Mouse (Mus musculus): ENCODE results near the gene Uba2. TPM values are rescaled to one million over a fixed set of nuclear protein-coding genes. Genes with fewer than 3 reads are reported as not detected.
"Not testable (repeated sequence)": the region's sequence is repeated elsewhere in the genome, so short reads cannot be mapped to it uniquely, and the experiment has no call there.

Uba2 gene
- polyA plus RNA-seq, 1 experiment = not detected

DNA sequence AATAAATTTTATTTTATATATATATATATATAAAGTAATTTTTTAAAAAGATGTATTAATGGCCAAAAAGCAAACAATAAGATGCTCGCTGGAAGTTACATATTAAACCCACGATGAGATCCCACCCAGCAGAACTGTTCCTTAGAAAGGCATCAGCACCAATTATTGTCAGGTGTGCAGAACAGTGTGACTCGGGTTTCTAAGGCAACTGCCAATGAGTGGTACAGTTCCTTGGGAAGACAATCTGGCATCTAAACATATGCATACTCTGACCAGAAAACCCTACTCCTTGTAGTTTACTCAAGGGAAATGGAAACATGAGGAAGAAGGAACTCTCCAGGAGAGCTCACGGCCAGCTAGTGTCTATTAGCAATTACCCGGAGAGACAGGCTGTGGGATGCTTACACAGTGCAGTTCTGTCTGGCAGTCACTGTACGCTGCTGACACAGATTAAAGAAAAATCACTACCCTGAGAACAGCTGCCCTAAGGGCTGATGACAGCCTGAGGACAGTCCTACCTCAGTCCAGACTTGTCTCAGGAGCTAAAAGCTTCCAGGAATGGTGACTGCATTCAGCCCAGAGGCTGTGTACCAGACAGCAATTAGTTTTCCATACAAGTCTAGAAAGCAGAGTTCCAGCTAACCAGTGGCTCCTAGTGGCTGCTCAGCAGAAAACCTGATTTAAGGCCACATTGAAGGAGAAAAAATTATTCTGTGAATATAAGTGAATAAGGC lies 46.2 kb downstream of the Uba2 start:
- H3K4me1 ChIP-seq (ENCODE audit: control insufficient read depth, insufficient read depth, low read length) = peaks cover 6% of the 10 kb centered on the region; the same call in 1 of the 2 replicates
- no peak overlapping the region for H3K4me3 ChIP-seq (ENCODE audit: insufficient read depth, low read depth, low read length)
- no peak overlapping the region for H3K27ac ChIP-seq (ENCODE audit: insufficient read depth, low read depth, low read length)
- 64% methylated on average over 6 of the region's 6 CpGs for WGBS
- TF ChIP-seq CTCF (IDR thresholded peaks at IDR 0.05; ENCODE audit: insufficient read depth, low read depth, low read length) (no peak), POLR2A (IDR thresholded peaks at IDR 0.05; ENCODE audit: insufficient read depth, low read depth, low read length) (no peak)

- WGBS = 26% methylated on average over 1 of the region's 1 CpGs
- not testable (repeated sequence) for H3K4me3 ChIP-seq (ENCODE audit: insufficient read depth, low read depth, low read length); H3K4me1 ChIP-seq (ENCODE audit: control insufficient read depth, insufficient read depth, low read length); H3K27ac ChIP-seq (ENCODE audit: insufficient read depth, low read depth, low read length)
These were observed 48.8 kb downstream of the Uba2 start for GRCm38 (mm10) chr7:34120636-34121035.

DNA sequence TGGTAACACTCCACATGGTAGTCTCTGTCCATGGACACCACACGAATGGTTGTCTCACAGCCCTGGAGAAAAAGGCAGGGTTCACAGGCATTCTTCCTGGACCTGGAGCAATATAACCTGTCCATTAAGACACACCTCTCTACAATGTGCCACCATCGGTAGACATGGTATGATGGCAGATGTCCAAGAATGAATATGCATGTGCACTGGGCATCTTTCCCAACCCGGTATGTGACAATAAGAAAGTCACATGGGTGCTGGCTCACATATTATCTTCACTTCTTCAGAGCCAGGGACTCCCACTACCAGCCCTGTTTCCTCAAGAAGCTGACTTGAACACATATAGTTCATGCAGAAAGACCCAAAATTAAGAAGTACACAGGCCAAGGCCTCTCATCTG lies 52.8 kb downstream of the Uba2 start:
- no peak for TF ChIP-seq CTCF (IDR thresholded peaks at IDR 0.05; ENCODE audit: insufficient read depth, low read depth, low read length)
- TF ChIP-seq POLR2A (IDR thresholded peaks at IDR 0.05; ENCODE audit: insufficient read depth, low read depth, low read length) = no peak
- 45% methylated on average over 3 of the region's 3 CpGs for WGBS
- Histone ChIP-seq H3K4me1 (ENCODE audit: control insufficient read depth, insufficient read depth, low read length) (0 out of 2 replicates have a peak, but pooled peaks cover 2% of the 10 kb centered on the region), H3K27ac (ENCODE audit: insufficient read depth, low read depth, low read length) (no peak overlapping the region), H3K4me3 (ENCODE audit: insufficient read depth, low read depth, low read length) (no peak overlapping the region)

DNA sequence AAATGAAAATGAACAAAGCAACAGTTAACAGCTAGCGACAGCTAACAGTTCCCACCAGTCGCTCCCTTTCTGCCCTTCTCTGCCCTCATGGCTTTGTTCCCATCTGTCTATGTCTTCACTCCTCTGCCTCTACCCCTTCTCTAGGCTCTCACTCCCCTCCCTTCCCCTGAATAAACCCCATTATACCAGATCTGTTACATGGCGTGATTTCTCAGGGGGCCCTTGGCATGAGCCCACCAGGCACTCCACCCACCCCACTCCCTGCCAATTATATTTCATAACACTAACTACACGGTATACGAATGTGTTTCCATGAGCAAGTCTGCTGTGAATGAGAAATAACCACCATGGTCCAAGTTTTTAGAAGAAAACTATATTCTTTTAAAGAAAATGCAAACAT lies 60.2 kb downstream of the Uba2 start:
- 47% methylated on average over 5 of the region's 5 CpGs for WGBS
- no peak for TF ChIP-seq CTCF (IDR thresholded peaks at IDR 0.05; ENCODE audit: insufficient read depth, low read depth, low read length)
- TF ChIP-seq POLR2A (IDR thresholded peaks at IDR 0.05; ENCODE audit: insufficient read depth, low read depth, low read length) = no peak
- H3K4me3 ChIP-seq (ENCODE audit: insufficient read depth, low read depth, low read length) = no peak overlapping the region

DNA sequence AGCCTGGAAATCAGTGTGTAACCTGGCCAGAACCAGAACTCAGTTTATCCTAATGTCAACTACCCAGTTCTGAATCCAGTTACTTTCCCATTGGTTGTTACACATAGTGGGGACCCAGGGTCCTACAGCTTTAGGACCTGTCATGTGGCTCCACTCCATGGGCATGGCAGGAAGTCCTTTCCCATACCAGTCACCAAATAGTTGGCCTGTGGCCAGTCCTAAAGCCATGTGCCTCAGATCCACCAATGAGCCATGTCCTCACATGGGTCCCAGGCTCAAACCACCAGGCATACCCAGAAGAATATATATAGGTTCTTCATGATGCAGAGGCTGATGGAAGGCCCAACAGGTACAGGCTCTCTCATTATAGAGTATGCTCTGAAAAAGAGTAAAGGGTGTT lies 68.1 kb downstream of the Uba2 start:
- H3K4me1 ChIP-seq (ENCODE audit: control insufficient read depth, insufficient read depth, low read length) = no peaks in the 10 kb centered on the region
- H3K27ac ChIP-seq (ENCODE audit: insufficient read depth, low read depth, low read length) = no peak overlapping the region
- no peak overlapping the region for H3K4me3 ChIP-seq (ENCODE audit: insufficient read depth, low read depth, low read length)
- no peak for TF ChIP-seq POLR2A (IDR thresholded peaks at IDR 0.05; ENCODE audit: insufficient read depth, low read depth, low read length)
- no peak for TF ChIP-seq CTCF (IDR thresholded peaks at IDR 0.05; ENCODE audit: insufficient read depth, low read depth, low read length)

More for the DNA sequence above, 60.2 kb downstream of the Uba2 start:
- Histone ChIP-seq H3K27ac (ENCODE audit: insufficient read depth, low read depth, low read length) (no peak overlapping the region), H3K4me1 (ENCODE audit: control insufficient read depth, insufficient read depth, low read length) (no peaks in the 10 kb centered on the region)

GRCm38 (mm10) chr7:34100002-34100401 lies 69.4 kb downstream of the Uba2 start:
- no peak overlapping the region for H3K4me3 ChIP-seq (ENCODE audit: insufficient read depth, low read depth, low read length)
- H3K4me1 ChIP-seq (ENCODE audit: control insufficient read depth, insufficient read depth, low read length) = no peaks in the 10 kb centered on the region
- WGBS = 74% methylated on average over 2 of the region's 2 CpGs
- no peak for TF ChIP-seq CTCF (IDR thresholded peaks at IDR 0.05; ENCODE audit: insufficient read depth, low read depth, low read length)
- no peak for TF ChIP-seq POLR2A (IDR thresholded peaks at IDR 0.05; ENCODE audit: insufficient read depth, low read depth, low read length)
- no peak overlapping the region for H3K27ac ChIP-seq (ENCODE audit: insufficient read depth, low read depth, low read length)

- Histone ChIP-seq H3K27ac (ENCODE audit: insufficient read depth, low read depth, low read length) (no peak within 1 kb of the TSS), H3K4me3 (ENCODE audit: insufficient read depth, low read depth, low read length) (no peak within 1 kb of the TSS), H3K4me1 (ENCODE audit: control insufficient read depth, insufficient read depth, low read length) (no peaks in the 10 kb centered on the region)
- 75% methylated on average over 3 of the region's 3 CpGs for WGBS
- TF ChIP-seq CTCF (IDR thresholded peaks at IDR 0.05; ENCODE audit: insufficient read depth, low read depth, low read length) = no peak
- no peak for TF ChIP-seq POLR2A (IDR thresholded peaks at IDR 0.05; ENCODE audit: insufficient read depth, low read depth, low read length)
These were observed 74.4 kb downstream of the Uba2 start, which contains the start of gene Scgb1b30 for GRCm38 (mm10) chr7:34094911-34095481. Gene Scgb1b30 (plus strand): TSS chr7:34095431.

Other genes with a start within 250 kb of the Uba2 start
- gene Scgb2b26, start 224.6 kb downstream of the Uba2 start, polyA plus RNA-seq (2012; ENCODE audit: insufficient read depth, insufficient read length, low replicate concordance, missing spikeins) = not detected in 2 replicates
- gene Scgb2b27, start 155.7 kb downstream of the Uba2 start, polyA plus RNA-seq (2012; ENCODE audit: insufficient read depth, insufficient read length, low replicate concordance, missing spikeins) = not detected in 2 replicates
- not detected in 2 replicates for gene Scgb1b27, start 148.1 kb downstream of the Uba2 start, polyA plus RNA-seq (2012; ENCODE audit: insufficient read depth, insufficient read length, low replicate concordance, missing spikeins)
- not detected in 2 replicates for gene Scgb1b30, start 74.2 kb downstream of the Uba2 start, polyA plus RNA-seq (2012; ENCODE audit: insufficient read depth, insufficient read length, low replicate concordance, missing spikeins)
- not detected in 2 replicates for gene Wtip, start 36.3 kb downstream of the Uba2 start, polyA plus RNA-seq (2012; ENCODE audit: insufficient read depth, insufficient read length, low replicate concordance, missing spikeins)
- not detected in 2 replicates for gene Pdcd2l, start 27.1 kb upstream of the Uba2 start, polyA plus RNA-seq (2012; ENCODE audit: insufficient read depth, insufficient read length, low replicate concordance, missing spikeins)
- gene Gpi1, start 60.7 kb upstream of the Uba2 start, polyA plus RNA-seq (2012; ENCODE audit: insufficient read depth, insufficient read length, low replicate concordance, missing spikeins) = 367 and 564 TPM in 2 replicates
- gene Gm6096, start 81.4 kb upstream of the Uba2 start, polyA plus RNA-seq (2012; ENCODE audit: insufficient read depth, insufficient read length, low replicate concordance, missing spikeins) = not detected in 2 replicates
- not detected in 2 replicates for gene 4931406P16Rik, start 144.0 kb upstream of the Uba2 start, polyA plus RNA-seq (2012; ENCODE audit: insufficient read depth, insufficient read length, low replicate concordance, missing spikeins)
- gene Lsm14a, start 223.7 kb upstream of the Uba2 start, polyA plus RNA-seq (2012; ENCODE audit: insufficient read depth, insufficient read length, low replicate concordance, missing spikeins) = 429 TPM in 1 of 2 replicates, not detected in the other